Comparison of ENCODE assay signal across 17 mouse cellular contexts in genomic region chr1:63720161-63720560, GRCm38 (mm10). TPM values are rescaled to one million over a fixed set of nuclear protein-coding genes. Genes with fewer than 3 reads are reported as not detected.
DNase-seq lines count a peak whose midpoint lies in the region.
"Had no signal": no experiment of that assay in that cellular context is flagged by ENCODE, and none has a peak within 500 bp of the region (broad histone marks: within the 10 kb centered on the region; RNA-seq: fewer than 3 reads in every experiment).

No protein-coding gene starts in this region.

- DNase-seq in left cerebral cortex, adult 11 months (ENCODE audit: low spot score) = peak; percentile 14
- no peak for DNase-seq in left cerebral cortex, postnatal 4 days
- DNase-seq in right cerebral cortex, postnatal 25 days = peak; percentile 10
- DNase-seq in right cerebral cortex, postnatal 10 days (ENCODE audit: low spot score in 2 of 2) = no peak
- DNase-seq in left cerebral cortex, postnatal 14 days (ENCODE audit: low spot score in 2 of 2) = peak; percentile 15 to 43
- DNase-seq in cerebellum, postnatal 10 days = no peak
- no peak for DNase-seq in retina, postnatal 1 day
- DNase-seq: adrenal gland, adult 2 months; adrenal gland, postnatal 25 days; cerebellum, adult 2 months; cerebellum, postnatal 14 days; gastrocnemius, postnatal 10 days; heart, adult 18-20 months; heart, postnatal 10 days; heart, postnatal 4 days had no signal

- intact Hi-C loops in left cerebral cortex, postnatal 4 days (cut with DNase I) = no loop called here
- intact Hi-C loops in left cerebral cortex, postnatal 14 days (cut with DNase I) = no loop called here

RNA-seq across cellular contexts. Expression of gene Mdh1b, which starts 10.0 kb away (rescaled TPM):
- under 1 TPM in 1 of 2 experiments, not detected in 1; 0.34 TPM for total RNA-seq in left cerebral cortex, postnatal 4 days (2021)
- total RNA-seq in left cerebral cortex, postnatal 14 days (2021) = under 1 TPM; 0.57 to 0.66 TPM
- total RNA-seq: adrenal gland, postnatal 25 days; gastrocnemius, postnatal 10 days; gastrocnemius, postnatal 4 days; heart, postnatal 10 days; heart, postnatal 4 days had no signal

RNA-seq across cellular contexts. Expression of gene Fastkd2, which starts 10.3 kb away (rescaled TPM):
- 10 to 100 TPM; 15.9 to 23.1 TPM for total RNA-seq in left cerebral cortex, postnatal 4 days (2021)
- 10 to 100 TPM; 12.3 to 18.5 TPM for total RNA-seq in left cerebral cortex, postnatal 14 days (2021)

RNA-seq across cellular contexts. Expression of gene Dytn, which starts 33.4 kb away (rescaled TPM):
- total RNA-seq in left cerebral cortex, postnatal 4 days (2021) = not detected
- not detected for total RNA-seq in left cerebral cortex, postnatal 14 days (2021)
- total RNA-seq: adrenal gland, adult 2 months; adrenal gland, postnatal 25 days; ES-E14; gastrocnemius, postnatal 10 days; gastrocnemius, postnatal 4 days; heart, adult 18-20 months; heart, postnatal 10 days; heart, postnatal 4 days had no signal

RNA-seq across cellular contexts. Expression of gene 4933402D24Rik, which starts 48.9 kb away (rescaled TPM):
- total RNA-seq in left cerebral cortex, postnatal 4 days (2021) = under 1 TPM; 0.22 to 0.40 TPM
- under 1 TPM; 0.26 to 0.32 TPM for total RNA-seq in left cerebral cortex, postnatal 14 days (2021)
- total RNA-seq: adrenal gland, adult 2 months; adrenal gland, postnatal 25 days; gastrocnemius, postnatal 10 days; gastrocnemius, postnatal 4 days; heart, adult 18-20 months; heart, postnatal 10 days; heart, postnatal 4 days had no signal

Comparison
In these comparisons a context has a peak if more than half of its experiments do, and no peak if none do; other contexts are left out.
1. DNase-seq: peak in left cerebral cortex, adult 11 months (single experiment), right cerebral cortex, postnatal 25 days (single experiment) and left cerebral cortex, postnatal 14 days (2 of 2); none in left cerebral cortex, postnatal 4 days (single experiment), right cerebral cortex, postnatal 10 days (0 of 2), cerebellum, postnatal 10 days (0 of 2) and retina, postnatal 1 day (single experiment).